Mouse (Mus musculus) T-cell, adult 2 months (primary cell): ENCODE results near the gene Olfr342.

Source experiments
- DNase-seq: peaks from one replicate; pipeline ENCODE4 v3.0.0; 2022; ENCODE audit warnings: low spot score

The Olfr342 gene

DNA sequence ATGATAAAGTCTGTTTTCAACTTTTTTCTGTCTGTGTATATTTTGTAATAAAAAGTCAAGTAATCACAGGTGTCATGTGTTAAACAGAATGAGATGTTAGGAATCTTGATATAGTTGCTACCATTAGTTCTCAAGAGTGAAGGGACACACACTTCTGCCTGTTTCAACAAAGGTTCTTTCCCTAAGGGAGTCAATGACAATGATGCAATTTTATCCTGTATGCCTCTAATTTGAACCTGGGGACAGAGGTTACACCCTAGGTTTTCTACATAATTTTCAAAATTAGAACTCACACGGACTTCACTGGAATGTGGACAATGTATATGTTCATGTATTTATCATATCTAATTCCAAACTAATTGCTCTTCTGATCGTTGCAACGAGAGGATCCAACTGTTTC, at the start of gene Olfr342:
Gene Olfr342 (plus strand): TSS at position 301 of the 400 bp plus-strand sequence.
- no peak for DNase-seq

DNA sequence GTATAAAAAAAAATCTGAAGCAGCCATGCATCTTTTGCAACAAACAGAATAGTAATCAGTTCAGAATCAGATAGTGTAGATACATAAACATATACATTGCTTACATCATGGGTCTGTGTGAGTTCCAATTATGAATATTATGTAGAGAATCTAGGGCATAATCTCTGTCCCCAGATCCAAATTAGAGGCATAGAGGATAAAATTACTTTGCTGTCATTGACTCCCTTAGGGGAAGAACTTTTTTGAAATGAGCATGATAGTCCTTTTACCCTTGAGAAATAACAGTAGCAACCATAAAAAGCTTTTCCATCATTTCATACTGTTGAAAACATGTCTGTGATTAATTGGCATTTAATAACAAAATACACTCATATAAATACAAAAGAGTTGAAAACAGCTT, 42.4 kb upstream of the Olfr342 start, which contains the start of gene Olfr341:
Gene Olfr341 (minus strand): TSS at position 101 of the 400 bp plus-strand sequence.
- no peak for DNase-seq

DNA sequence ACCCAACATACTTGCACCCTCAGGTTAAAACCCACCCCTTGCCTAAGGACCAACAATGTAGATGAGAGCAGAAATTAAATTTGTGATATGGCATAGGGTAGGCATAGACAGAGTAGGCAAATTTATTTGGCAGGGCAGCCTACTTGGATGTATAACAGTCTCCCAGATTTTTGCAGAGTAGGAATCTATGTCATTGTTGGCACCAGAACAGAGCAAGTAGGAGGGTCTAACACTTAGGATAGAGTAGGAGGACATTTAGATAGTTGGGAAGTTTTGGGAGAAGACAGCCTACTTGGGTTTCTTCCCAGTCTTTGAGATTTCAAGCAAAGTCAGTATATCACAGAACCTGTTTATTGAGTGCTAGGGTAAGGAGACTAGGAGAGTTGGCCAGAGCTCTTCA, 40.4 kb downstream of the Olfr342 start:
- DNase-seq: no peak

- no peak for DNase-seq
These were observed 41.6 kb downstream of the Olfr342 start, which contains the start of gene Olfr344 for GRCm38 (mm10) chr2:36566362-36566761. TSS of gene Olfr344 (plus strand) at chr2:36566662.

- DNase-seq: no peak
These were observed 42.2 kb downstream of the Olfr342 start for GRCm38 (mm10) chr2:36567022-36567421.

DNA sequence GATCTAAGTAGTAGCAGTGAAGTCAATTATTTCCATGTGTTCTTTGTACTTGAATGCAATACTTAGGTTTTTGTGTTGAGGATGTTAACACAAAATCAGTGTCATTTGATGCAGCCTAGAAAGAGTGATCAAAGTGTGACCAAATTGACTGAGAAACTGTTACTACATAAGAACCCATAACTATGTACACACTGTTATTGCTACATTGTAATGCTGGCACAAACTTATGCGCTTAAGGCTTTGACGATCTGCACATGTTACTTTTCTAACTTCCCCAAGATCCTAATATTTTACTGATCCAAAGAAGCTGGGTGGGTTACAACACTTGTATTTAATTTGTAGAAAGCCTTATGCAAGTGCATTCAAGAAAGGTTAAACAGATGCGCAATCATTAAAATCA, 43.0 kb downstream of the Olfr342 start:
- no peak for DNase-seq
